Mouse (Mus musculus): ENCODE data around the gene Casp1.

Casp1 gene

DNA sequence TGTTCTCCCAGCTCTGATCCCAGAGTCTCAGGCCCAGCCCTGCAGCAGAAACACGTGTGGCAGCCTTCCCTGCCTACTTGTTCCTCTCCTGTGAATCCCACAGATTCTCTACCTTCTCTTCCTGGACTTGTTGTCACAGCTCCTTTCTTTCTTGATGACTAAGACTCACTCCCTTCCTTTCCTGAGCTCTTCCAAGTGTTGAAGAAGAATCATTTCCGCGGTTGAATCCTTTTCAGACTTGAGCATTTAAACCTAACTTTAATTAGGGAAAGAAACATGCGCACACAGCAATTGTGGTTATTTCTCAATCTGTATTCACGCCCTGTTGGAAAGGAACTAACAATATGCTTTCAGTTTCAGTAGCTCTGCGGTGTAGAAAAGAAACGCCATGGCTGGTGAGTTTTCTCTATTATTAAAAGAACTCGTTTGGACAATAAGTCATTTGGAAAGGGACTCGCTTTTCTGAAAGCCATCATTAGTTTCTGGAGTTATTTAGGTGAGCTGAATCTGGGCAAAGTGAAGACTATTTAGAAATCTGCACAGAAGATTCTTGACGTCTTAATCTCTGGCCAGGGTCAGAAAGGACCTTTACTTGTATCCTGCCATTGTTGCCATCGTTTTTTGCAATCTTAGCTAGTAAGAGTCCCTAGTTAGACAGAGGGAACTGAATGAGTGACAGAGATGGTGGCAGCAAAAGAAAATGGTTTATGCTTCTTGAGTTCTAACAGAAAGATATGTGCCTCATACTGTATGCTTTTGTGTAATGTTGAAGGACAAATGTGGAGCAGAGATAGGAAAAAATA is at the start of gene Casp1:
Casp1 (plus strand) TSS at position 189 of the 803 bp plus-strand sequence.
- no peak for DNase-seq (ENCODE audit: extremely low spot score)

GRCm38 (mm10) chr9:5263951-5264475 is 34.3 kb upstream of the Casp1 start:
- no peak for DNase-seq (ENCODE audit: extremely low spot score)

DNA sequence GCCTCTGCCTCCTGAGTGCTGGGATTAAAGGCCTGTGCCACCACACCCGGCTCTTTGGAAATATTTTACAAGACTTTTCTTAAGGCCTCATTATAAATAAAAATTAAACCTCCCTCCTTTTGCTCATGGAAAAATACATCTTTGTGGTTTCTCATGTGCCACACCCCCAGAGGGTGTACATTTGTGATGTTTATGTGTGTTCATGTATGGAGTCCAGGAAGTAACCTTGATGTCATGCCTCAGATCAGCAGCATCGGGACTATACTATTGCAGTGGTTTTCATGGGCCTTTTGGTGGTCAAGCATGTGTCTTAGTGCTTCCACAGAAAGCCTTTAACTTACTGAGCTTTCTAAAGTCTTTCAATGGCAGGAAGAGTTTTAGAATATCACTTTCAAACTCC is 28.0 kb upstream of the Casp1 start:
- DNase-seq (ENCODE audit: extremely low spot score): no peak

DNA sequence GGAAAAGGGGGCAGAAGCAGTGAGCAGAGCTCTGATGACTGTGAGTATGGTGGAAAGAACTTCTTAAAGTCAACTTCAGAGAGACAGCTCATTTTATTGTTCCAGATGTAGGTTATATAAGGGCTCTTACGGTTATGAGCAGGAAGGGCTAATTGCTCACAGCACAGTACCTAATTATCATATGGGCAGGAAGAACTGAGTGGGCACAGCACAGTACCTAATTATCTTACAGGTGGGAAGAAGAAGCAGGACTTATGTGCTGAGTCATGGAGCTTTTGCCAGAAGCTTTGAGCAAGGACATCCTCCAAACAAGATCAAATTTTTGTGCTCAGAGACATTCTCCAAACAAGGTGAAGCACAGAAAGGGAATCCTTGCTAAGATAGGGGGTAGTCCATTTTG is 27.4 kb upstream of the Casp1 start:
- no peak for DNase-seq (ENCODE audit: extremely low spot score)

DNA sequence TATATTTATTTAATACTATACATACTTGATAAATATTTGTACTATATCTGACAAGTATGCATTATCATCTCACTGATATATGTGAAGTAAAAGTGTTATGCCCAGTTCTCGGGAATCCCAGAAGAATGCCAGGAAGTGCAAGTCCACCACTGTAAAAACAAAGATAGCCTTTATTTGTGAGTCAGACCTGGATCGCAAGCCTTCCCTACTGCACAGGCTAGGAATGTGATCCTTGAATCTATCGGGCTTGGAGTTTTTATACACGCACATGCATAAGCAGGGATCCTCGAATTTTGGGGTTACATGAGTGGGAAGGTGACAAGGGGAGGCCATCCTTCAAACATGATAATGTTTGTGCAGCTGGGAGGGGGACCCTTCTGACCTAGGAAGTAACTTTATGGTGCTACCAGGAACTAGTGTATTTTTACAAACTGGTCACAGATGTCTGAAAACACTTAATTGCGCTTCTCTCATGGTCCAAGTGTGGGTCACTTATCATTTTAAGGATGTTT is 26.9 kb upstream of the Casp1 start:
- no peak for DNase-seq (ENCODE audit: extremely low spot score)

GRCm38 (mm10) chr9:5286071-5286470 is 12.2 kb upstream of the Casp1 start:
- no peak for DNase-seq (ENCODE audit: extremely low spot score)

DNA sequence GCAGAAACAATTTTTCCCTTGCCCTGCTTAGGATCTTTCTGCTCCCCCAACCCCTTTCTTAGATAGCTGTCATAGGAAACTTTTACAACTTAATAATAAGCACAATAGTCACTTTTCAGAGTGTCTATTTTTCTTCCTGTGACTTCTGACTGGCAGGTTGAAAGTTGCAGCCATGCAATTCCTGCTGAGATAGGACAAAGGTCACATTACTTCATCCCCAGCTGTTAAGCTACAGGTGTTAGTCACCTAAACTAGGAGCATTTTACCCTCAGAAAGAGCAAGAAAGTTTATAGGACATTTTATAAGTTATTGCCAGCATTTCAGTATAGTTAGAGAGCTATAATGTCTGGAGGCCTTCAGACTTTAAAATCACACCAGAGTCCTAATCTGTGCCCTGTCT is 11.7 kb upstream of the Casp1 start:
- no peak for DNase-seq (ENCODE audit: extremely low spot score)

GRCm38 (mm10) chr9:5296354-5297237 is 1.7 kb upstream of the Casp1 start:
- no peak for DNase-seq (ENCODE audit: extremely low spot score)

DNA sequence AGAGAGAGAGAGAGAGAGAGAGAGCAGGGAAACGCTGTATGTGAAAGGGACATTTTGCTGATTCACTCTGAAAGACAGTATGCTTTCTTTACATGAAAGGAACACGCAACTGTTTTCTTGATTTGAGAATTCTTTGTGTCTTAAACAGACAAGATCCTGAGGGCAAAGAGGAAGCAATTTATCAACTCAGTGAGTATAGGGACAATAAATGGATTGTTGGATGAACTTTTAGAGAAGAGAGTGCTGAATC is 740 bp downstream of the Casp1 start:
- DNase-seq (ENCODE audit: extremely low spot score): no peak

- DNase-seq (ENCODE audit: extremely low spot score): no peak
These were observed 10.2 kb downstream of the Casp1 start, which contains the start of gene Casp4 for GRCm38 (mm10) chr9:5308561-5308960. Casp4 (plus strand) TSS chr9:5308828.

GRCm38 (mm10) chr9:5310112-5310511 is 11.8 kb downstream of the Casp1 start:
- no peak for DNase-seq (ENCODE audit: extremely low spot score)

DNA sequence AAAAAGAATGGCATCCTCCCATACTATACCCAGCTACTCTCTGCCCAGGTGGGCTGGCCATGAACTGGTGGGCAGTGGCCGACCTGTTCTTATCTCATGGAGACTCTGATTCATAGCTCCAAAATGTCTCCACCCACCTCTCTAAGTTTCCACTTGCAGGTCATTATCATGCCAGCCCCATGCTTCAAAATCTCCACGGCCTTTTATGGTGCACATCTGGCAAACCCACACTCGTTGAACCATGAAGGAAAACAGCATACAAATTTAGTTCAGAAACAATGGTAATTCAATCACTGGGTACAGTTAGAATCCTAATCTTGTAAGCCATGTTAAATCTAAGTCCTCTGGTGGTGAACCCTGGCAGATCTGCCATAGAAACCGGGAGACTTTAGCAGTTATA is 13.1 kb downstream of the Casp1 start:
- DNase-seq (ENCODE audit: extremely low spot score): no peak

- no peak for DNase-seq (ENCODE audit: extremely low spot score)
These were observed 29.9 kb downstream of the Casp1 start for GRCm38 (mm10) chr9:5328204-5328603.

GRCm38 (mm10) chr9:5332441-5332840 is 34.1 kb downstream of the Casp1 start:
- no peak for DNase-seq (ENCODE audit: extremely low spot score)

DNA sequence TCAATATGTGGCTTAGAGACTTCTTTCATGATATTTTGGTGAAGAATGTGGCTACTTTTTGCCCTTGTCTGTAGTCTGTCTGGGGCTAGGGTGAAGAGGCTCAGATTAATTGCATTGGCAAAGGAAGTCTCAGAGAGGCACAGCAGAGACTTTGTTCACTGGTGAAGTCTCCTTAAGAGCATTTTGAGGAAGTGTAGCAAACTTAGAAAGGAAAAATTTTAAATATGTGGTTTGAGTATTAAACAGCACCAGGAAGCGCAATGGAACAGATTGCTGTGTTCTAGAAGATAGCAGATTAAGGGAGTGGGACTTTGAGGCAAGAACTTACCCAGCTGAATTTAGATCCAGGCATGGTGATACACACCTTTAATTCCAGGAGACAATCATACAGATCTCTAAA is 35.1 kb downstream of the Casp1 start:
- DNase-seq (ENCODE audit: extremely low spot score): no peak

- no peak for DNase-seq (ENCODE audit: extremely low spot score)
These were observed 44.8 kb downstream of the Casp1 start for GRCm38 (mm10) chr9:5343092-5343491.

DNA sequence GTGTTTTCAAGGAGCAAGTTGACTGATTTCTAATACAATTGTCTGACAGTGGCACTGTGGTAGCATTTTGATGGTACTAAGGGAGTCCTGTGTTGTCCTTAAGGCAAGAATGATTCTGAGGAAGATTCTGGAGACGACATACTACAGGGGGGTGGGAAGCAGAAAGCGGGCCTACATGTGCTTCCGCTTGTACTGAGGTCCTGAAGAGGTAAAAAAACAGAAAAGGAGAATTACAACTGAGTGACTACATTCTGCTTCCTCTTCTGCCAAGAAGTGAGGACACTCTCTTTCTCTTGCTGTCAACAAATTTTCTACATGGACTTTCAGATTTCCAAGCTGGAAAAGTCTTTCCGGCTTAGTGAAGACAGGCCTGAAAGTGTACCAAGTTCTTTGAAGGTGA is 45.8 kb downstream of the Casp1 start:
- DNase-seq (ENCODE audit: extremely low spot score): no peak

DNA sequence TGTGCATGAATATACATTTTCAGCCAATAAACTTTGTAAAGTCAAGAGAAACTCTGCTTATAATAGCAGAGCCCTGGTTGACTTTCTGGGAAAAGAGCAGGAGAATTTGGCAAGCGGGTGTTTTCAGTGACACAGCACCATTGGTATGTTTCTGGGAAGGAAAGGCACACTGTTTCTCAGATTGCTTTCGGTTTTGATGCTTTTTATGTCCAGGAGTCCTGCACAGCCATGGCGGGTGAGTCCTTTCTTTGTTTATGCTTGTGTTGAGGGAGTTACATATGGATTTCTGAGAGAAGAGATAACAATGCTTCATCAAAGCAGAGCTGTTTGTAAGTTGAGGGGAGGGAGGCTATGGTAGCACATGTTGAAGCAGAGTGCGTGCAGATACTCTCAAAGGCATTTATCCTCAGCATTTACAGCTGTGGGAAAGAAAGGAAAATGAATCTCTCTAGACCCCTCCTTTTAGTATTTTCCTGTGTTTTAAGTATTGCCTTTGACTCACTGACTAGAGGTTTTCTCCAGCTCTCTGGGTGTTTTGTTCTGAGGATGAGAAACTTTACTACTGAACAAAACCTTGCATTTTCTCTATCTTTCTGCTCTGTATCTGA is 47.1 kb downstream of the Casp1 start, which contains the start of gene Casp12:
Casp12 (plus strand) TSS at position 140 of the 608 bp plus-strand sequence.
- no peak for DNase-seq (ENCODE audit: extremely low spot score)

DNA sequence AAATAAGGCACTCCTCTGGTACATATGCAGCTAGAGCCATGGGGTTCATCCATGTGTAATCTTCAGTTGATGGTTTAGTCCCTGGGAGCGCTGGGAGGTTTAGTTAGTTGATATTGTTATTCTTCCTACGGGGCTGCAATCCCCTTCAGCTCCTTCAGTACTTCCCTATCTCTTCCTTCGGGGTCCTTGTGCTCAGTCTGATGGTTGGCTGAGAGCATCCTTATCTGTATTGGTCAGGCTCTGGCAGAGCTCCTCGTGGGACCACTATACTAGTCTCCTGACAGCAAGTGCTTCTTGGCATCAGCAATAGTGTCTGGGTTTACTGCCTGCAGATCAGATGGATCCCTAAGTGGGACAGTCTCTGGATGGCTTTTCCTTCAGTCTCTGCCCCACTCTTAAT is 49.1 kb downstream of the Casp1 start:
- no peak for DNase-seq (ENCODE audit: extremely low spot score)

DNA sequence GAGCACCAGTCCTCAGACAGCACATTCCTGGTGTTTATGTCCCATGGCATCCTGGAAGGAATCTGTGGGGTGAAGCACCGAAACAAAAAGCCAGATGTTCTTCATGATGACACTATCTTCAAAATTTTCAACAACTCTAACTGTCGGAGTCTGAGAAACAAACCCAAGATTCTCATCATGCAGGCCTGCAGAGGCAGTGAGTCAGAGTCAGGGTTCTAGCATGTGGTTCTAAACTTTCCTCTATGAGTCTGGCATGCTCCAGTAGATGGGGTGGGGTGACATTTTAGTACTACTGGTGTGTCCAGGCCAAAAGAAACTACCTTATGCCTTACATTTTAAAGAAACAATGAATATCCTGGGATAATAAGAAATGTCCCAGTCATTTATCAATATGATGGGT is 55.4 kb downstream of the Casp1 start:
- DNase-seq (ENCODE audit: extremely low spot score): no peak

DNA sequence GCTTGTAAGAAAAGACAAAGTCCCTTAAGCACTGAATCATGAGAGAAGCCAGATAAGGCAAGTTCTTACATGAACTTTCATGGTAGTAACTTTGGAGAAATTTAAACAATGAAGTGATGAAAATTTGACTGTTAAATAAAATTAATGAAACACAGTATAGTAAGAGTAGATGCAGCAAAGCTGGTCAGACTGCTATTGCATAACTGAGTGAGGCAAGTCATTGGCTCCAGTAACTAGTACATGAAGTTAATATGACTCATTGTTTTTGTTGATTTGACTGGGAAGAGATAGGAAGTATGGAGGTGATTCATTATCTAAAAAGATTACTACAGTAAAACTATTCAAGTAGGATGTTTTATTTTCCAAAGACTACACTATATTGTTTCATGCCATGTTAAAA is 58.5 kb downstream of the Casp1 start:
- DNase-seq (ENCODE audit: extremely low spot score): no peak
